Mouse (Mus musculus) embryonic facial prominence, embryonic 14.5 days (tissue): ENCODE results near the gene Iqca. TPM values are rescaled to one million over a fixed set of nuclear protein-coding genes. Genes with fewer than 3 reads are reported as not detected.

ENCODE experiments used
- ATAC-seq: fragments of 200-750 bp; cut with Nextera tagmentation; 2 replicates; pipeline ENCODE4 v1.8.0; 2017; ENCODE audit warnings: low read depth, moderate number of reproducible peaks, moderate TSS enrichment
- DNase-seq: peaks from one replicate; pipeline ENCODE4 v3.0.0-alpha.2; 2015; ENCODE audit warnings: low spot score
- H3K27ac ChIP-seq: fragments of 300-500 bp; sonication (generic); replicated peaks from 2 replicates; pipeline ENCODE4 v1.5.1; 2014; ENCODE audit warnings: low read depth, mild to moderate bottlenecking, low read length, moderate library complexity
- H3K27me3 ChIP-seq: fragments of 300-500 bp; sonication (generic); replicated peaks from 2 replicates; pipeline ENCODE4 v1.6.1; 2014; ENCODE audit warnings: low read length; ENCODE audit not compliant: control insufficient read depth, insufficient read depth
- H3K36me3 ChIP-seq: fragments of 300-500 bp; sonication (generic); 2 replicates; pipeline ENCODE4 v1.6.1; 2014; ENCODE audit warnings: low read length, mixed read lengths; ENCODE audit not compliant: control insufficient read depth, insufficient read depth
- H3K4me1 ChIP-seq: fragments of 300-500 bp; sonication (generic); 2 replicates; pipeline ENCODE4 v1.6.1; 2014; ENCODE audit warnings: antibody characterized with exemption, low read length; ENCODE audit not compliant: control insufficient read depth, insufficient read depth
- H3K4me2 ChIP-seq: fragments of 300-500 bp; sonication (generic); 2 replicates; pipeline ENCODE4 v1.6.1; 2014; ENCODE audit warnings: low read depth, mild to moderate bottlenecking, low read length, moderate library complexity, mixed read lengths
- H3K4me3 ChIP-seq: fragments of 300-500 bp; sonication (generic); 2 replicates; pipeline ENCODE4 v1.5.1; 2014; ENCODE audit warnings: low read depth, mild to moderate bottlenecking, low read length
- H3K9ac ChIP-seq: fragments of 300-500 bp; sonication (generic); 2 replicates; pipeline ENCODE4 v1.6.1; 2014; ENCODE audit warnings: low read depth, mild to moderate bottlenecking, low read length, moderate library complexity, mixed read lengths
- H3K9me3 ChIP-seq: fragments of 300-500 bp; sonication (generic); 2 replicates; pipeline ENCODE4 v1.6.1; 2016; ENCODE audit warnings: low read length; ENCODE audit not compliant: control insufficient read depth
- WGBS: fragments of 180-500 bp; shearing (Covaris S2); extraction: QIAGEN DNeasy Blood & Tissue Kit; methylation state at CpG from one replicate; pipeline ENCODE4 v1.1.7; 2014; 5-methylcytosine and 5-hydroxymethylcytosine counted together
- polyA plus RNA-seq: library from polyadenylated mRNA; unstranded; fragments of >200 nt; fragmentation: Nextera tagmentation; extraction: Ambion mirVana; gene quantifications from 2 replicates; pipeline ENCODE4 v1.2.1, GENCODE M21; 2014

Iqca gene
- polyA plus RNA-seq, 1 experiment from 2014 or later = 1.8 TPM

DNA sequence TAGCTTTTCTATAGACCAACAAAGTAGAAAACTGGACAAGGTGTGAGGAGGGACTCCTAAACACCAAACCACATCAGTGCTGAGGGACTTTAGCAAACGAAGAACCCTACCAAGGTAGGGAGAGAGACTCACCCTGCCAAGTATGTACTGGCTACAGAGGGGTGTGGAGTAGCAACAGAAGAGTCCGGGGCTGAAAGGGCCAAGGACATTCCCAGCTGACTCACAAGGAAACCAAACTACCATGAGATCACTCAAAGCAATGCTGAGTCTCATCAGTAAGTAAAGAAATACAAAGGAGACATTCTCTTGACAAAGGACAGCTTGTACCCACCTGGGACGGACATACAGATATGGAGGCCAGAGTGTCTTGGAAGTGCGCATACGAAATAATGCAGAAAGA lies 132.9 kb downstream of the Iqca start:
- ATAC-seq (no peak), DNase-seq (no peak)
- no peak overlapping the region for H3K4me3 ChIP-seq
- no peaks in the 10 kb centered on the region for H3K36me3 ChIP-seq
- no peaks in the 10 kb centered on the region for H3K9me3 ChIP-seq
- H3K4me2 ChIP-seq = no peak overlapping the region
- no peaks in the 10 kb centered on the region for H3K27me3 ChIP-seq
- H3K4me1 ChIP-seq = no peaks in the 10 kb centered on the region
- no peak overlapping the region for H3K27ac ChIP-seq
- no peak overlapping the region for H3K9ac ChIP-seq
- WGBS = 82% methylated on average over 5 of the region's 5 CpGs

DNA sequence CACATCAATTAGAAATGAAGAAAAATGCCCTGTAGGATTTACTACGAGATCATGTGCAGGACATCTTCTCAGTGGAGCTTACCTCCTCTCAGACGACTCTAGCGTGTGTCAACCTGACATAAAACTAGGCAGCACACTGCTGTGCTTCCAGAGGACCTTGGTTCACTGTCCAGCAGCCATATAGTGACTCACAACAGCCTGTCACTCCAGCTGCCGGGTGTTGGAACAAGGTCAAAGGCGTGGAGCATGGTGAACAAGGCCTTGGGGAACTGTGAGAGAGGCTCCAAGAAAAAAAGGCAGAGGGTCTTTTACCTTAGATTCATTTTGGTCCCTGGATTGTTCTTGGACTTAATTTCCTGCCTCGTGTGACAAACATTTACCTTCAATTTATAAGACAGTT lies 135.1 kb downstream of the Iqca start:
- no peak for ATAC-seq
- WGBS = 74% methylated on average over 6 of the region's 6 CpGs
- DNase-seq = no peak

DNA sequence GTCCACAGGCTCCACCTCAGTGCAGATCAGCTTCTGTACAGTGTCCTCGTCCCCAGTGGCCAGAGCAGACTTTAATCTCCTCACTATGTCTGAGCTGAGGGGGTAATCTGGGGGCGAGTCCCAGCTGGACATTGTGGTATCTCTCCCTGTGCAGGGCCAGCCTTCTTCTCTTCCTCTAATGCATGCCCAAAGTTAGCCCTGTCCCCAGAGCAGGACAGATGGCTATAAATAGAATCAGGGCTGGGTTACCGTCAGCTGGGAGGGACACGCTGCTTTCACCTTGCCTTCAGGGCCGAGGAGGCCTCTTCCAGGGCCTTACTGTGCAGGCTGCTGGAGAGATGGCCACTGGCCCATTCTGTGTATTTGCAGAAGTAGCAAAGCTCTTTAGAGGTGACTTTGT lies 138.8 kb downstream of the Iqca start, which contains the start of gene Asb18:
Gene Asb18 (minus strand): TSS at position 221 of the 400 bp plus-strand sequence.
- no peaks in the 10 kb centered on the region for H3K36me3 ChIP-seq
- H3K27me3 ChIP-seq = no peaks in the 10 kb centered on the region
- 71% methylated on average over 5 of the region's 5 CpGs for WGBS
- no peak for DNase-seq
- H3K9ac ChIP-seq = no peak within 1 kb of the TSS
- H3K4me3 ChIP-seq = no peak within 1 kb of the TSS
- no peak within 1 kb of the TSS for H3K4me2 ChIP-seq
- H3K4me1 ChIP-seq = no peaks in the 10 kb centered on the region
- H3K9me3 ChIP-seq = no peaks in the 10 kb centered on the region
- H3K27ac ChIP-seq = no peak within 1 kb of the TSS
- no peak for ATAC-seq

More for the DNA sequence above, 135.1 kb downstream of the Iqca start:
- Histone ChIP-seq H3K27ac (no peak overlapping the region), H3K9me3 (no peaks in the 10 kb centered on the region), H3K4me2 (no peak overlapping the region), H3K4me3 (no peak overlapping the region), H3K36me3 (no peaks in the 10 kb centered on the region), H3K4me1 (no peaks in the 10 kb centered on the region), H3K27me3 (no peaks in the 10 kb centered on the region), H3K9ac (no peak overlapping the region)

DNA sequence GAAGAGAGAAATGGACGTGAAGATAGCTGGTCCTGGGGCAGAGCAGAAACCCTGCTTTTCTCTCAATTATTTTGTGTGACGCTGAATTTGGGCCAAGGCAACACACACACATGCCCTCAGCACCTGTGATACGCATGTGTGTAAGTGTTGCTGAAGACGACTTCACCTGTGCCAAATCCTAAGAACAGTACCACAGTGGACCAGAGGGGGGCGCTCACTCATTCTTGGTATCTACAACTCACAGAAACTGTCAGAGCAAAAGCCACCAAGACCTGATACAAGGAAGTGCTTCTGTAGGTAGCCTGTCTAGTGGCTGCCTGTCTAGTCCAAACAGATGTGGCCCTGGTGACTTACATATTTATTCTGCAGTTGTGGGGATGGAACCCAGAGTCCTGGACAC lies 139.9 kb downstream of the Iqca start:
- Histone ChIP-seq H3K27ac (no peak overlapping the region), H3K4me3 (no peak overlapping the region), H3K9me3 (no peaks in the 10 kb centered on the region), H3K36me3 (no peaks in the 10 kb centered on the region), H3K4me1 (no peaks in the 10 kb centered on the region), H3K27me3 (no peaks in the 10 kb centered on the region), H3K9ac (no peak overlapping the region), H3K4me2 (no peak overlapping the region)
- ATAC-seq = no peak
- DNase-seq = no peak
- 81% methylated on average over 5 of the region's 5 CpGs for WGBS

DNA sequence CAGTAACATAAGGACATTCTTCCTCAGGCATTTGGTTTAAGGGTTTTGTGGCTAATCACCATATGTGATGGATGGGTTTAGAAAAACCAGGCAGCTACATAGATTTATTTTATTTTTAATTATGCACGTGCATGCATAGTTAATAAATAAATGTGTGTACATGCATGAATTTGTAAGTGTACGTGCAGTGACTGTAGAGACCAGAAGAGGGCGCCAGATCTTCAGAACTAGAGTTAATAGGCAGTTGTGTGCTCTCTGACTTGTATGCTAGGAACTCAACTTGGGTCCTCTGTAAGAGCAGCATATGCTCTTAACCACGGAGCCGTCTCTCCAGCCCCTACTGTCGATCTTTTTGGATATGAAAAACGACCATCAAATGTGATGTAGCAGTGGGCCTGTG lies 140.4 kb downstream of the Iqca start:
- Histone ChIP-seq H3K9me3 (no peaks in the 10 kb centered on the region), H3K27ac (no peak overlapping the region), H3K9ac (no peak overlapping the region), H3K4me1 (no peaks in the 10 kb centered on the region), H3K4me3 (no peak overlapping the region), H3K36me3 (no peaks in the 10 kb centered on the region), H3K4me2 (no peak overlapping the region), H3K27me3 (no peaks in the 10 kb centered on the region)
- 65% methylated on average over 7 of the region's 7 CpGs for WGBS
- DNase-seq (no peak), ATAC-seq (no peak)

DNA sequence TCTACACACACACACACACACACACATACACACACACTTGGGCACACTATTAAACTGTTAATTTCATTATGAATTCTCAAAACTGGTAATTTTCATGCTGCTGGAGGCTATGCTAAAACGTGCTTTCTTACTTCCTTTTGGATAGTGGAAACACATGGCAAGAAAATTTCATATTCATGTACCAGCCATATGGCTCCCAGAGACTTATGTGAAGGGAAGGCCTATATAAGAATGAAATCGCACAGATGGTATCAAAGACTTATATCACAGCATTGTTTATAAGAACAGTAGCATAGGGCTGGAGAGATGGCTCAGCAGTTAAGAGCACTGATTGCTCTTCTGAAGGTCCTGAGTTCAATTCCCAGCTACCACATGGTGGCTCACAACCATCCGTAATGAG lies 141.0 kb downstream of the Iqca start:
- Histone ChIP-seq H3K27me3 (no peaks in the 10 kb centered on the region), H3K4me3 (no peak overlapping the region), H3K4me2 (no peak overlapping the region), H3K4me1 (no peaks in the 10 kb centered on the region), H3K27ac (no peak overlapping the region), H3K36me3 (no peaks in the 10 kb centered on the region), H3K9me3 (no peaks in the 10 kb centered on the region), H3K9ac (no peak overlapping the region)
- ATAC-seq (no peak), DNase-seq (no peak)
- WGBS = 60% methylated on average over 3 of the region's 3 CpGs

DNA sequence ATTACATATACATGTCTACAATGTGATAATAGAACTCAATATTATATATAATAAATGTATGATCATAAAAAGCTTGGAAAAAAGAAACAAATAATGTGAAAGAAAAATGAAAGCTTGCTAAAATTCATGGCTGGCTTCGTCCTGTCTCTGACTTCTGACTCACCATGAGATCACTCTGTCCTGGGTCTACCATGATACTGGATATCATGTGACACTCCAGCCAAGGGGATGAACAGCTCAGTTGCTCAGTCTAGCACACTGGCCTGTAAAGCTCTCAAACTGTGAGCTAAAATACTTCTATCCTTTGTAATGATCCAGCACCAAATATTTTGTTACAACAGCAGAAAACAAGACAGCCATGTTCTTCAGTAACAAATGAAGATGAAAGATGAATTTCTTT lies 143.1 kb downstream of the Iqca start:
- DNase-seq (no peak), ATAC-seq (no peak)
- Histone ChIP-seq H3K9me3 (no peaks in the 10 kb centered on the region), H3K4me2 (no peak overlapping the region), H3K9ac (no peak overlapping the region), H3K36me3 (no peaks in the 10 kb centered on the region), H3K27ac (no peak overlapping the region), H3K27me3 (no peaks in the 10 kb centered on the region), H3K4me1 (no peaks in the 10 kb centered on the region), H3K4me3 (no peak overlapping the region)
- 85% methylated on average over 1 of the region's 1 CpGs for WGBS

DNA sequence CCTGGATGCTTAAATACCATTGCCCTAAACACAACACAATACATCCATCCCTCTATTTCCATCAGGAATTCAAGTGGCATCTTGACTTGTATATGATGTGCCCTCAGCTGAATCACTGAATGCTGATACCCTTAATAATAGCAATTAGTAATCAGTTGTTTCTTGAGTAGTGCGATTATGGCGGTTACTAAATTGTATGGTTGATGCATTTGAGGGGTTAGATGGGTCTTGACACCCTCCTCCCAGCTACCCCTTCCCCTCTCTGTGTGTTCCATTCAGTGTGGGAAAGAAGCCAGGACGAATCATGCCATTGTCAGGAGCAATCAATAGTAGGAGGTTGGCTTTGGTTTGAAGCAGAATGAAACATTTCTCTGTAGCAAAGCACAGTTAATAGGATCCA lies 144.0 kb downstream of the Iqca start:
- H3K9ac ChIP-seq = no peak overlapping the region
- H3K27me3 ChIP-seq = no peaks in the 10 kb centered on the region
- no peak for DNase-seq
- H3K9me3 ChIP-seq = no peaks in the 10 kb centered on the region
- no peak for ATAC-seq
- no peaks in the 10 kb centered on the region for H3K4me1 ChIP-seq
- no peaks in the 10 kb centered on the region for H3K36me3 ChIP-seq
- H3K4me3 ChIP-seq = no peak overlapping the region
- 81% methylated on average over 3 of the region's 3 CpGs for WGBS
- no peak overlapping the region for H3K27ac ChIP-seq
- H3K4me2 ChIP-seq = no peak overlapping the region

DNA sequence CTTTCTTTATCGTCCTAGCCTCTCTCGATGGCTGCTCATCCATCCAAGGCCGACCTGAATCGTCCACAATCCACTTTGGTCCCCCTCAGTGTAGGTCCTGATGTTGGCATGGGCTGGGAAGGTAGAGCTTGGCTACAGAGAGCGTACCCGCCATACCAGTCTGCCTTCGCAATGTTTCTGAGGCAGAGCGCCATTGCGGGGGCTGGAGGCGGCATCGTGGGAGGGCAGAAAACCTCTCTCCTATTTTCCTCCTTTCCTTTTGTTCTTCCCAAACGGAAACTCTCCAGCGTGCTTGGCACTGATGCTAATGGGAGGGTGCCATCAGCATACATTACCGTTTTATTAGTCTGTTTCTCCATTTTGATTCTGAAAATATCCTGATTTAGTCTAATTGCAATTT lies 146.5 kb downstream of the Iqca start:
- Histone ChIP-seq H3K4me2 (no peak overlapping the region), H3K4me3 (no peak overlapping the region), H3K9me3 (no peaks in the 10 kb centered on the region), H3K36me3 (no peaks in the 10 kb centered on the region), H3K27ac (no peak overlapping the region), H3K27me3 (no peaks in the 10 kb centered on the region), H3K4me1 (no peaks in the 10 kb centered on the region), H3K9ac (no peak overlapping the region)
- DNase-seq (no peak), ATAC-seq (no peak)
- WGBS = 77% methylated on average over 14 of the region's 14 CpGs
